Mouse (Mus musculus): Measurements from ENCODE around the gene Map3k19. TPM values are rescaled to one million over a fixed set of nuclear protein-coding genes. Genes with fewer than 3 reads are reported as not detected.
A peak's percentile ranks its signal among the peaks of the same experiment; 100 is the strongest.

The Map3k19 gene
- polyA plus RNA-seq, 1 experiment from 2014 or later: 0.94 TPM

DNA sequence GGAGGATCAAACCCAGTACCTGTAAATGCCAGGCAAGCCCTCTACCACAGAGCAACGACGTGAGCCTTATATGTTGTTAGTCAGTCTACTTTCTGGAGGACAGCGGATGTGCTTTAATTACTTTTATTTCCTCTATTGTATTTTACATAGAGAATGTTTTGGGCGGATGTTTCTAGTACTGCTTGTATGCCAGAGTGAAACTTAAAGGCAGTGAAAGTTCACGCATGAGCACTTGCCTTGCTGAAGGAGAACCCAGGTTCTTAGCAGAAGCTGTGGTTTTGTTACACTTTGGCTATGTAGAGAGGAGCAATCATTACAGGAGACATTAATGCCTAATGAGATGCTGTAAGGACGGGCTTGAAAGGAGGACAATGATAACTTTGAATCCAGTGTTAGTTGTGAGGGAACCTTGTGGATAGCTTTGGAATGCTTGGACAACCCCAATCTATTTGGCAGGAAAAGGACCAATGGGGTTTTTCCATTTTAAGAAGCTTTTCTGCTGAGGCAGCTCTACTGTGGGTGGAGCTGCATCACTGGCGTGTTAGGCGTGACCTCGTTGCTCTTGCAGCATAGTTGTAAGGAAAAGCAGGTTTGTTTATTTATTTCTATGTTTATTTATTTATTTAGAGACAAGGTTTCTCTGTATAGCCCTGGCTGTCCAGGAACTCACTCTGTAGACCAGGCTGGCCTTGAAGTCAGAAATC lies 4.3 kb upstream of the Map3k19 start:
- Histone ChIP-seq H3K27ac (ENCODE audit: low read depth, low read length) (no peak overlapping the region), H3K4me2 (replicated peaks; ENCODE audit: low read depth, low read length) (no peak overlapping the region), H3K9ac (ENCODE audit: low read depth, low read length) (no peak overlapping the region), H3K27me3 (ENCODE audit: control insufficient read depth, insufficient read depth, low read length) (no peaks in the 10 kb centered on the region), H3K9me3 (ENCODE audit: control insufficient read depth, low read length) (no peaks in the 10 kb centered on the region), H3K4me1 (replicated peaks; ENCODE audit: control insufficient read depth, insufficient read depth, low read length) (no peaks in the 10 kb centered on the region), H3K4me3 (ENCODE audit: low read depth, low read length) (no peak overlapping the region), H3K36me3 (ENCODE audit: control insufficient read depth, insufficient read depth, low read length) (no peaks in the 10 kb centered on the region)
- no peak for ATAC-seq (ENCODE audit: low FRiP score)
- DNase-seq (ENCODE audit: low spot score): no peak
- 87% methylated on average over 9 of the region's 9 CpGs for WGBS

DNA sequence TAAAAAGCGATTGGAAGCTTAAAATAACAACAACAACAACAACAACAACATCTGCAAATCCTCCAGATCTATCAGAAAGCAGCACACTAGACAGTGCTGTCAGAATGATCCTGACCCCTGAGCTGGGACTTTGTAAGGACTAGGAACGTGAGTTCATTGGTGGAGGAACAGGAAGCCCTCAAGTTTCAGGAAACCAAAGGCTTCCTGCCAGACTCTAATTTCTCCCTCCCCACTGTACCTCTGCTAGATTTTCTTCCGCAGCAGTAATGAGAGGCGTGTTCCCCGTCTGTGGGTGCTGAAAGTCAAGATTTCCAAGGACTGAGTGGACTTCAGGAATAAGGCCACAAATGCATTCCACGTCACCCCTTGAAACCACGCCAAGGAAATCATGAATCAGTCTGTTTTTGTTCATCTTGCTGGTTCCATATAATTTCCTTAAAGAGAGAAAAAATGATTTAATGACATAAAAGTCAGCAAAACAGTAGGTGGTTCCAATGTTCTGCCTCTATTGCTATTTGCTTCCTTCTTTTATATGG lies 4.7 kb downstream of the Map3k19 start:
- H3K27me3 ChIP-seq (ENCODE audit: control insufficient read depth, insufficient read depth, low read length): no peaks in the 10 kb centered on the region
- WGBS: 87% methylated on average over 7 of the region's 7 CpGs
- ATAC-seq (ENCODE audit: low FRiP score): no peak

DNA sequence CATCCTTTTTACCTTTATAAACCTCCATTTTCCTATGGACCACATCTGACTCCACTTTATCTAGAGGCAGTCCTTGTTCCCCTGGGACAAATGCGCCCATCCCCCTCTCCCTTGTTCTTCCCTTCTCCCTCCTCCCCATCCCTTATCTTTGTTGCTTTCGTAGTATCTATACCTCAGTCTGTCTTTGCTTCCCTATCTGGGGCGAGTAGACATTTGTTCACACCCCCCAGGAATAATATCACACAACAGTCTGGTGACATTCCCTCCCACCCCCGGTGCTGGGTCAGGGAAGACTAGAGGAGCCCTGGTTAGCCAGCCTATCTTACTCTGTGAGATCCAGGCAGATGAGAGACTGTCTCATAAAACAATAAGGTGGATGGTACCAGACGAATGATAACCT lies 9.4 kb downstream of the Map3k19 start:
- Histone ChIP-seq H3K36me3 (ENCODE audit: control insufficient read depth, insufficient read depth, low read length) (no peaks in the 10 kb centered on the region), H3K9me3 (ENCODE audit: control insufficient read depth, low read length) (no peaks in the 10 kb centered on the region), H3K4me1 (replicated peaks; ENCODE audit: control insufficient read depth, insufficient read depth, low read length) (no peaks in the 10 kb centered on the region), H3K9ac (ENCODE audit: low read depth, low read length) (no peak overlapping the region), H3K4me2 (replicated peaks; ENCODE audit: low read depth, low read length) (no peak overlapping the region), H3K4me3 (ENCODE audit: low read depth, low read length) (no peak overlapping the region), H3K27me3 (ENCODE audit: control insufficient read depth, insufficient read depth, low read length) (no peaks in the 10 kb centered on the region), H3K27ac (ENCODE audit: low read depth, low read length) (no peak overlapping the region)
- DNase-seq (ENCODE audit: low spot score) (no peak), ATAC-seq (ENCODE audit: low FRiP score) (no peak)
- WGBS: 81% methylated on average over 5 of the region's 5 CpGs

More for the DNA sequence above, 4.7 kb downstream of the Map3k19 start:
- Histone ChIP-seq H3K4me3 (ENCODE audit: low read depth, low read length) (no peak overlapping the region), H3K4me2 (replicated peaks; ENCODE audit: low read depth, low read length) (no peak overlapping the region), H3K9me3 (ENCODE audit: control insufficient read depth, low read length) (no peaks in the 10 kb centered on the region), H3K36me3 (ENCODE audit: control insufficient read depth, insufficient read depth, low read length) (no peaks in the 10 kb centered on the region), H3K27ac (ENCODE audit: low read depth, low read length) (no peak overlapping the region), H3K4me1 (replicated peaks; ENCODE audit: control insufficient read depth, insufficient read depth, low read length) (no peaks in the 10 kb centered on the region), H3K9ac (ENCODE audit: low read depth, low read length) (no peak overlapping the region)
- DNase-seq (ENCODE audit: low spot score): no peak

DNA sequence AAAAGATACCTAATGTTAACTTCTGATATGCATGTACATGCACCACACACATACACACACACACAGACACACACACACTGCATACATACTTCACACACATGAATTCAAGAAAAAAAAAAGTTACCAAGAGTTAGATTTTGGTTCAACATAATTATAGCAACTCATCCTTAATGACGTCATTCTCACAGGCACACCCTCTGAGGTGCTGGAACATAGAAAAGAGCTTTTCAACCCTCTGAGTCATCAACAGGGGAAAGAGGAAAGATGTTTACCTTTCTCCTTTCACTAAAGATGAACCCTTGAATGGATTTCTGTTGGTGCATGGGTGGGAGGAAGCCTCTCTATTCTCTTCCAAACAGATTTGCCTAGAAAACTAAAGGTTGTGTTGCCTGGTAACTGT lies 16.2 kb downstream of the Map3k19 start:
- Histone ChIP-seq H3K9me3 (ENCODE audit: control insufficient read depth, low read length) (no peaks in the 10 kb centered on the region), H3K36me3 (ENCODE audit: control insufficient read depth, insufficient read depth, low read length) (no peaks in the 10 kb centered on the region), H3K27ac (ENCODE audit: low read depth, low read length) (no peak overlapping the region), H3K4me1 (replicated peaks; ENCODE audit: control insufficient read depth, insufficient read depth, low read length) (no peaks in the 10 kb centered on the region), H3K4me3 (ENCODE audit: low read depth, low read length) (no peak overlapping the region), H3K27me3 (ENCODE audit: control insufficient read depth, insufficient read depth, low read length) (no peaks in the 10 kb centered on the region), H3K4me2 (replicated peaks; ENCODE audit: low read depth, low read length) (no peak overlapping the region), H3K9ac (ENCODE audit: low read depth, low read length) (no peak overlapping the region)
- WGBS: 75% methylated on average over 1 of the region's 1 CpGs
- no peak for ATAC-seq (ENCODE audit: low FRiP score)
- no peak for DNase-seq (ENCODE audit: low spot score)

DNA sequence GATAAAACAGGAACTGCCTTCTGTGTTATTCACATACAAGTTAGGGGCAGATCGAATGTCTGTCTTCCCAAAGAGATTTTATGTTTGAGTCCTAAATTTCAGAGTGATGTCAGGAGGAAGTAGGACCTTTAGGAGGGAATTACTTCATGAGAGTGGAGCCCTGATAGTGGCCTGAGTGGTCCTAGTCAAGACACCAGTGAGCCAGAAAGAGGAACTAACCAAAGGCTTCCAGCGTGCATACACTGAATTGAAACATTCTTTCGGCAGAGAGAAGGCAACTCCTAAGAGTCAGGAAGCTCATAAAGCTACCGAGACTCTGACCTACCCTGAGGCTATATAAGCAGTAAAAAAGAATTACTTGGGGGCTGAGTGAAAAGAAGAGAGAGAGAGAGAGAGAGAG lies 18.2 kb downstream of the Map3k19 start:
- Histone ChIP-seq H3K36me3 (ENCODE audit: control insufficient read depth, insufficient read depth, low read length) (no peaks in the 10 kb centered on the region), H3K4me1 (replicated peaks; ENCODE audit: control insufficient read depth, insufficient read depth, low read length) (no peaks in the 10 kb centered on the region), H3K9me3 (ENCODE audit: control insufficient read depth, low read length) (no peaks in the 10 kb centered on the region), H3K4me2 (replicated peaks; ENCODE audit: low read depth, low read length) (no peak overlapping the region), H3K4me3 (ENCODE audit: low read depth, low read length) (no peak overlapping the region), H3K27me3 (ENCODE audit: control insufficient read depth, insufficient read depth, low read length) (no peaks in the 10 kb centered on the region), H3K9ac (ENCODE audit: low read depth, low read length) (no peak overlapping the region), H3K27ac (ENCODE audit: low read depth, low read length) (no peak overlapping the region)
- WGBS: 74% methylated on average over 4 of the region's 4 CpGs
- no peak for DNase-seq (ENCODE audit: low spot score)
- ATAC-seq (ENCODE audit: low FRiP score): no peak

DNA sequence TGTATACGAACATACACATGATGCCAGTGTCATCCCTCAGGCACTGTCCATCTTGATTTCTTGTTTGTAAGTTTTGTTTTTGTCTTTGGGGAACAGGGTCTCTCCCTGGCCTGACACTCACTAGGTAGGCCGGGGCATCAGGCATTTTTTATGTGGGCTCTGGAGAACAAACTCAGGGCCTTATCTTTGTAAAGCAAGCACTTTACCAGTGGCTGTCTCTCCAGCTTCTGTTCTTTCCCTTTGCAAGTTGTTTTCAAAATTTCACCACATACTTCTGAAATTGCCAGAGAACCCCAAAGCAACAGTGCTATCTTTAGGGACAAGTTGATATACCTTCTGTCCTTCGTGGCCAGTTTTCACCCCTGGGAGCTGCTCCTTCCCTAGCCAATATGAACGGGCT lies 20.6 kb downstream of the Map3k19 start:
- 74% methylated on average over 4 of the region's 4 CpGs for WGBS
- Histone ChIP-seq H3K9me3 (ENCODE audit: control insufficient read depth, low read length) (no peaks in the 10 kb centered on the region), H3K36me3 (ENCODE audit: control insufficient read depth, insufficient read depth, low read length) (no peaks in the 10 kb centered on the region), H3K27me3 (ENCODE audit: control insufficient read depth, insufficient read depth, low read length) (no peaks in the 10 kb centered on the region), H3K4me3 (ENCODE audit: low read depth, low read length) (no peak overlapping the region), H3K4me2 (replicated peaks; ENCODE audit: low read depth, low read length) (no peak overlapping the region), H3K4me1 (replicated peaks; ENCODE audit: control insufficient read depth, insufficient read depth, low read length) (no peaks in the 10 kb centered on the region), H3K9ac (ENCODE audit: low read depth, low read length) (no peak overlapping the region), H3K27ac (ENCODE audit: low read depth, low read length) (no peak overlapping the region)
- ATAC-seq (ENCODE audit: low FRiP score) (no peak), DNase-seq (ENCODE audit: low spot score) (no peak)

DNA sequence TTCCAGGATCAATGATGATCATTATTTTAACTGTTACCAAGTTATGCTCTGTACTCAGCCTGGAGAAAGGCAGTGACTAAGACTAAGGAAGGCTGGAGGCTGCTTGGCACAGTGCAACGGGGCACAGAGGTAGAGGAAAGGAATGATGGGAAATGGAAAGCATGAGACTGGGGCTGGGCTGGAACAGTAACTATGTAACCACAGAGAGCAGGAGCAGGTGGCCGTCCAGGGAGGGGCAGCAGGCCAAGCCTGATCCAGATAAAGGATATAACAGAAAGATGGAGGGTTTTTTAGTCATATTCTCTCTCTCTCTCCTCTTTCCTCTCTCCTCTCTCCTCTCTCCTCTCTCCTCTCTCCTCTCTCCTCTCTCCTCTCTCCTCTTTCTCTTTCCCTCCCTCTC lies 21.1 kb downstream of the Map3k19 start:
- H3K4me2 ChIP-seq (replicated peaks; ENCODE audit: low read depth, low read length): no peak overlapping the region
- WGBS: 64% methylated on average over 2 of the region's 2 CpGs

DNA sequence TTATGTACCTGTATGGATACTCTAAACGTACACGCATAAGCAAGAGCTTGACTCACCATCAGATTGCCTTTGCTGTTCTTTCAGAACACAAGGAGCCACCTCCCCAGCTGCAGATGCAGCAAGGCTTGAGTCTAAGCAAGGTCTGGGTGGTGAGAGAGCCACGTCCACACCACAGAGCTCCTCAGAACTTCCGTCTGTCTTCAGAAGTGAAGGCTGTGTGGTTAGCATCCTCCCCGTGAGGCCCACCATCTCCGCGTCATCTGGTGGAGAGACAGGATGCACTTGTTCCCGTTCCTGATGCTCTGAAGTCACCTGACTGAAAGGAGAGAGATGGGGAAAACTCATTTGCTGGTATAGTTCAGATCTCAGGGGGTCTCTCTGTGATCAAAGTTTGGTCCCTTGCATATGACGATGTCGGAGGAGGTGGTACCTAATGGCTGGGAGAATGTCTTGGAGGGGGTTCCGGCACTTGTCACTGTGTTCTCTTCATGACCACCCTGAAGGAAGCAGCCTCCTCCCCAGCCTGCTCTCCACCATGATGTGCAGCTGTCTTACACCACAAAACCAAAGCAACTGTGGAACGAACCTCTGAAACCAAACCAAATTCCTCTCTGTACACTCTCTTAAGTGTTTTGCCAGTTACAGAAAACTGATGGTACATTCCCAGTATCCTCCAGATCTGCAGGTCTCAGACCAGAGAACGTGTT lies 24.5 kb downstream of the Map3k19 start:
- no peak overlapping the region for H3K9ac ChIP-seq (ENCODE audit: low read depth, low read length)
- no peak for ATAC-seq (ENCODE audit: low FRiP score)
- no peaks in the 10 kb centered on the region for H3K36me3 ChIP-seq (ENCODE audit: control insufficient read depth, insufficient read depth, low read length)
- no peak overlapping the region for H3K4me3 ChIP-seq (ENCODE audit: low read depth, low read length)
- no peak overlapping the region for H3K4me2 ChIP-seq (replicated peaks; ENCODE audit: low read depth, low read length)
- no peak for DNase-seq (ENCODE audit: low spot score)
- WGBS: 90% methylated on average over 13 of the region's 13 CpGs
- no peak overlapping the region for H3K27ac ChIP-seq (ENCODE audit: low read depth, low read length)
- no peaks in the 10 kb centered on the region for H3K9me3 ChIP-seq (ENCODE audit: control insufficient read depth, low read length)
- H3K27me3 ChIP-seq (ENCODE audit: control insufficient read depth, insufficient read depth, low read length): no peaks in the 10 kb centered on the region
- no peaks in the 10 kb centered on the region for H3K4me1 ChIP-seq (replicated peaks; ENCODE audit: control insufficient read depth, insufficient read depth, low read length)

More for the DNA sequence above, 21.1 kb downstream of the Map3k19 start:
- no peak for DNase-seq (ENCODE audit: low spot score)
- H3K9me3 ChIP-seq (ENCODE audit: control insufficient read depth, low read length): no peaks in the 10 kb centered on the region
- H3K4me1 ChIP-seq (replicated peaks; ENCODE audit: control insufficient read depth, insufficient read depth, low read length): no peaks in the 10 kb centered on the region
- no peak for ATAC-seq (ENCODE audit: low FRiP score)
- H3K36me3 ChIP-seq (ENCODE audit: control insufficient read depth, insufficient read depth, low read length): no peaks in the 10 kb centered on the region
- no peak overlapping the region for H3K9ac ChIP-seq (ENCODE audit: low read depth, low read length)
- H3K27me3 ChIP-seq (ENCODE audit: control insufficient read depth, insufficient read depth, low read length): no peaks in the 10 kb centered on the region
- no peak overlapping the region for H3K4me3 ChIP-seq (ENCODE audit: low read depth, low read length)
- no peak overlapping the region for H3K27ac ChIP-seq (ENCODE audit: low read depth, low read length)

DNA sequence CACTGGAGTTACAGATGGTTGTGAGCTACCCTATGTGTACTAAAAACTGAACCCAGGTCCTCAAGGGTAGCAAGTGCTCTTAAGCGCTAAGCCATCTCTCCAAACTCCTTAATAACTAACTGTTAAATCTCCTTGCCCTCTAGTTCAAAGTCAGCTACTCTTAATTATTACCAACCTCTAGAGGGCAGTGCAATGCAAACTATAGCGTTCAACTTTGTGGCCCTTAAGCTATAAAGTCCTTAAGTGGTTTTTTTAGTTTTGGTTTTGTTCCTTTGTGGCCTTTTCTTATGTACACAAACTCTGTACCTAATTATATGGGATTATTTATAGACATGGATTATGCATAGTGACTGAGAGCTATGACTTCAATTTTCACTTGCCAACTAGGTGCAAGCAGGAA lies 27.5 kb downstream of the Map3k19 start:
- ATAC-seq (ENCODE audit: low FRiP score) (no peak), DNase-seq (ENCODE audit: low spot score) (peak; percentile 57)
- H3K27ac ChIP-seq (ENCODE audit: low read depth, low read length): no peak overlapping the region
- no peaks in the 10 kb centered on the region for H3K9me3 ChIP-seq (ENCODE audit: control insufficient read depth, low read length)
- no peaks in the 10 kb centered on the region for H3K36me3 ChIP-seq (ENCODE audit: control insufficient read depth, insufficient read depth, low read length)
- H3K4me2 ChIP-seq (replicated peaks; ENCODE audit: low read depth, low read length): no peak overlapping the region
- 28% methylated on average over 2 of the region's 2 CpGs for WGBS
- no peaks in the 10 kb centered on the region for H3K27me3 ChIP-seq (ENCODE audit: control insufficient read depth, insufficient read depth, low read length)
- H3K9ac ChIP-seq (ENCODE audit: low read depth, low read length): no peak overlapping the region
- H3K4me3 ChIP-seq (ENCODE audit: low read depth, low read length): no peak overlapping the region
- no peaks in the 10 kb centered on the region for H3K4me1 ChIP-seq (replicated peaks; ENCODE audit: control insufficient read depth, insufficient read depth, low read length)
